Mouse (Mus musculus): ENCODE measurements at regions not wholly inside any gene's neighbourhood (a gene's known extent, or its start where the extent isn't known, plus 50 kb on each side); places are given as distances from the start of the nearest gene placed in this dataset.

DNA sequence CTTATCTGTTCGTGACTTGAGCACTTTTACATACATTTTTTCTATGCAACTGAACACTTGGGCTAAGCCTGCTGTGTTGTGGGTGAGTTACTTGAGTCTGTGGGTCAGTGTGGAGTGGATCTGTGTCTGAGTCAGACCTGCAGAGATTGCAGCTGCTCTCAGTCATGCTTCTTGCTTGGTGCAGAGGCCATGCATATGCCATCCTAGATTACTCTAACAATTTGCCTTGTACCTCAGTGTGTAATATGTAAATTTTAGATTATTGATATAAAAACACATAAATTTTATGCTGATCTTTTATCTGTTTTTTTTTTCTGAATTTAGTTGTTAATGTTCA, 326.2 kb downstream of the 1700129C05Rik start:
- DNase-seq (ENCODE audit: low read depth) = no peak

DNA sequence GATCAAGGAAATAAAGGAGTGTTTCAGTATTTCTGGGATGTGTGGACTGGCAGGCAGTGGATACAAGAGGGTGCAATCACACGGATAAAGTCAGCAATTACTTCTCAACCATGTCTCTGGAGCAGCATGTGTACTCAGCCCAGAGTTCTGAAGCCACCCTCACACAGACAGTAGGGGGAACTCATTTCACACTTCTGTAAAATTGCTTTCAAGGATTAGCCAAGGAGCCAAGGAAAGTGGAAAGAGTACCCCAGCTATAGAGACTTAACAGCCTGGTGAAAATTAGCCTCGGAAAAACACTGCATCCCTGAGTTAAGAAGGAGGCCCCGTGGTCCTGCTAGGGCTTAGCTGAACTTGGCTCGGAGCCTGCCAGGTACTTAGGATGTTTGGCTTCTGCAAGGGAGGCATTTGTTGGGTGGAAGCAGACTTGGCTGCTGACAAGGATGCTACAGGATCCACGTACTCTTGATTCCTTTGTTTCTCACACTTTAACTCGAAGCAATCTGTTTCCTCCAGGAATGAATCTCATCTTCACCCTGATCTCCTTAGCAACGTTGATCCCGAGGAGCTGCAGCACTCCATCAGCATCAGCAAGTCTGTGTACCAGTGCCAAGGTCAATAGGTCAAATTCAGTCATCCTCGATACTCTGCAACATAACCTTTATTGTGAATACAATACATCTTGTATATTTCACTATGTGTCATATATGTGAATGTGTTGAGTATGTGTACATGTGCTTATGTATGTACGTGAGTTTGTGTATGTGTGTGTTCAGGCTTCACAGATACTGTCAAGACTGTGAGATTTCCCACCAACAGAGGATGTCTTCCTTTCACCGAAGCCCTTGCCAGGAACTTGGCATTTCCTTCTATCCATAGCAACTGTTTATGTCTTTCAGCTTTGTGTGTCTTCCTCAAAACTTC, 326.8 kb downstream of the 1700129C05Rik start:
- DNase-seq (ENCODE audit: low read depth) = no peak

DNA sequence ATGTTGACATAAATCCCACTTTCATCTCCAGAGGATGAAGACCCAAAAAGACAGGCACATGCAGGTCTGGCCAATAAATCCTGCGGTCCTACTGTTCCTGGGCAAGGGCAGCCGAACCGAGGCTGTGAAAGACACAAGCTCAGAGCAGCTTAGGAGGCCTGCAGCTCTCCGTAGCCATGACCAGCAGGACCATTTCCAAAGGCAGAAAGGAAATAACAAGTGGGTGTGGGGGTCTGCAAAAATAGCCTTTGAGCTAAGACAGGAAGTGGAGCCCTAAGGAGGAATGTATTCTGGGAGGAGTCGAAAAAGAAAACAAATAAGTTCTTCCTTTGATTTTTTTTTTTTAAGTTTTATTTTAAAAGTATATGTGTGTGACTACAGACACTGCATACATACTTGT, 330.1 kb downstream of the 1700129C05Rik start:
- DNase-seq (ENCODE audit: low read depth) = no peak

DNA sequence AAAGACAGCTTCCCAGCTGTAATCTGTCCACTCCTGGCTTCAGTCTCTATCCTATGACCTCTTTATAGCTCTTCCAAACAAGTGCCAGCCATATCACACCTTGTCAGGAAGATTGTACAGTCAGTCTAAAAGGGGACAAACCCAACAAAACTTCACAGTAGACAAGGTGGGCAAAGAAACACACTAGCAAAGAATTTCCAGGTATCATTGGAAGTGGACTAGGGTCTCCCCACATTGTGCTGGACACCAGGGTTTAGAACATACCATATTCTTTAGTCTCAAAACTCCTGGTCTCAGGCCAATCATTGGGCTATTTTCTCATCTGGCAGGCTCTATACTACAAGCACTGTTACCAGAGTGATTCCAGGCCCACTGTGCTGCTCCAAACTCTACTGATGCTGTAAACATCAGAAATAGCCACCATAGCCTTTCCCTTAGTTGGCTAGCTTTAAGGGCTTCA, 341.3 kb downstream of the 1700129C05Rik start:
- DNase-seq (ENCODE audit: low read depth) = no peak

DNA sequence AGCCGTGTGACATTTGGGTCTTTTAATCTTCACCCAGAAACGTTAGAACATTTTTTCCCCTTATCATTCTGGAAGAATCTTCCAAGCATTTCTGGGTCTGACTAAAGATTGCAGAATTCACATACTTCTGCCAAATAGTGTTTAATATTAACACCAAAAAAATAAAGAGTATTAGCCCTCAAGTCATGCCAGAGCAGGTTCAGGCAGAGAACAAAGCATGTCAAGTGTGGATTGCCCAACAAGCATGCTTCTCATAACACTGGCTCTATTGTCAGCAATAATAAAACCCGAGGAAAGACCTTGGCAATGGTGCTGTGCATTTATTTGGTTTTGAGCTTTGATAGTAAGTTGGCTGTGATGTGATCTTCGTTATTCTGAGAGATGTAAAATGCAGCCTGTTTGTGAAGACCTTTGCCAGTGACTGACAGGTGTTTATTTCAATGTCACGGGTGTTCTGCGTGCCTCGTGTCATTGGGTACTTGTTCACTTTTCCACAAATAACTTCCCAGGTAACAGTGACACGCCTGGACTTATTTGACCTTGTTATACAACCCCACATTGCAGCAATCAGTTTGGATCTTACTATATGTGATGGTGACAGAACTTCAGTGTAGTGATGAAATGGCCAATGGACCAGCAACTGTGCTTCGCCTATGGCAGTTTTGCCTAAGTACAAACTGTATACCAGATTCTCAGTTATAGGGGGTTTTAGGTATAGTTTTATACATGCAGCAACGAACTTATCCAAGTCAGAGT, 354.3 kb downstream of the 1700129C05Rik start:
- DNase-seq (ENCODE audit: low read depth) = no peak

DNA sequence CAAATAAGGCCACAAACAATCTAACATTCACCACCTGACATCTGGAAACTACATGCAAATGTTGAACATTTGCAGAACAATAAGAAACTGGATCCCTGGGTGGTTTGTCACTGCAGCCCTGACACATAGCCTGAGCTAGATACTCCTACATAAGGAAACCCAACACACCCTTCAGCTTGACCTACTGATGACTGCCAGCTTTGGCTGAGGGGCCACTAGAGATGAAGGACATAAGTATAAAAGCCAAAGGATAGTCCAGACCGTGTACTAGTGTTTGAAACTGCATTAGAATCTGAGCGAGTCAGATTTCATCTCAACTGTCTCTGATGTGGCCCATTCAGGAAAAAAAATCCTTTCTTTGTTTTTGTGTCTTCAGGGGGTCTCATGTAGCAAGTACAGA, 355.1 kb downstream of the 1700129C05Rik start:
- no peak for DNase-seq (ENCODE audit: low read depth)

DNA sequence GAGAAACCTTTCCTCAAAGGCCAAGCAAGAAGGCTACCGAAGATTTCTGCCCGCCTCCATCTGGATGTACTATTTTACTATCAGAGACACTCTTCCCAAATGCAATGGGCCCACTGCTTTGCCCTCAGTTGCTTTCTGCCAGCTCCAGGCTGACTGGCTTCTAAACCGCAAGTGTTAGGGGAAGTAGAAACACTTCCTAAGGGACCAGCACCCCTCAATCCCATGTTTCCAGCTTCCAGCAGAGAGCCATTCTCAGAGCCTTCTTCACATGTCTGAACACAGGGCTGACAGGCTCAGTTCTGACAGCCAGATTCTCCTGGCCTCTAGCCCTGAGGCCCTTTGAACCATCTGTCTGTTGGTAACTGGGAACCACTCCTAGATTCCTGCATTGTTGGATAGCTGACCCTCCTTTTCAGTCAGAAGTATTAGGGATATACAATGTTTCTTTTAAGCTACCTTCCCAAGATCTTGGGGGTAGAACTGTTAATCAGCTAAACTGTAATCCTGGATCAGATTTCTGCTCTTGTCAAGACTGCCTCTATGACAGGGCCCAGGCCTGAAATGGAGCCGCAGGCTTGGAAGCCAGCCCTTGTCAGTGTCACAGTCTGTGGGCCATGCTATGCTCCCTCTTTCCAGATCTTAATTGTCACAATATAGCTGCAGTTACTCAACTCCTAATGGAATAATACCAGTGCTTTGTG, 355.8 kb downstream of the 1700129C05Rik start:
- no peak for DNase-seq (ENCODE audit: low read depth)

DNA sequence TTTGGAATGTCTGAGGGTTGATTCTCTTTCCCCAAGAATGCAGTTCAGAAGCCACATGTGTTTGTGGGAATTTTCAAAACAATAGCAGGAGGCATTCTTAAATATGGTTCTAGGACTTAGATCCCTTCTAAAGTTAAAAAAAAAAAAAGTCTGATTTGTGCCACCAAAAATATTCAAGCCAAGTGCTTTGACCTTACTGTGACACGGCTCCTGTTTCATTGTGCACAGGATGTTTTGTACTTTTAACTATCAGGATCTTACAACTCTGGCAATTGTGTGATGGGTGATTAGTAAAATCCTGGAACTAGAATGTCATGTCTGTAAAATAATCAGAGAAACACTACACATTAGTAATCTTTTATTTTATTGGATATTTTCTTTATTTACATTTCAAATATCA, 359.5 kb downstream of the 1700129C05Rik start:
- no peak for DNase-seq (ENCODE audit: low read depth)

DNA sequence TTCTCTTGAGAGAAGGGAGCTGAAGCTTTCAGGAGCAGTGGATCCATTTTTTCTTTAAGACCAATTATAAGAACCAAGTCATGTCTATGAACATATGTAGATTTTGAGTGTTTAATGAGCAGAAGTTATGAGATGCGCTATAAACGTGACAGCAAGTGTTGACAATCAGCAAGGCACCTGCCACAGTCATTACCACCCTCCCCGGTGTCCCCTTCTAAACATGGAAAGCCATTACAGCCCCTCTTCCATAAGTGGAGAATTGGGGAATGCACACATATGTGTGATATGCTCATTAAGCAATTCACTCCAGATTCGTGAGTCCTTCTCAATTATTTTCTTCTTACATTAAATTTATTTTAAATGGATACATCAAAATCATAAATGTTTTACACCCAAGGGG, 362.4 kb downstream of the 1700129C05Rik start:
- DNase-seq (ENCODE audit: low read depth) = no peak

DNA sequence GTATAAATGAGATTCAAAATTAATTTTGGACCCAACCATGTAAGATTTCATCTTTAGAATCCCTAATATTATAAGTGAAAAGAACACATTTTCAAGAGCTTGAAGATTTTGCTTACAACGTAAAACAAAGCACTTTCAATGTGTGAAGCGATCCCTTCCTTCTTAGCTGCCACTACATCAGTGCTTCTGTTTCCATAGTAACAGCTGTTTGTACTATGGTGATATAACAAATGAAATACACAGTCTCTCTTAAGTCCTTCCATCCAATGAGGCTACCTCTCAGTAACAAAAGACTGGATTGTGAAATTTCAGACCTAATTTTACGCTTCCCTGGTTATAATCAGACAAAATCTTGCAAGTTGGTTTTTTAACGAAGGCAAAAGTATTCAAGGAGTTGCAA, 364.0 kb downstream of the 1700129C05Rik start:
- no peak for DNase-seq (ENCODE audit: low read depth)

DNA sequence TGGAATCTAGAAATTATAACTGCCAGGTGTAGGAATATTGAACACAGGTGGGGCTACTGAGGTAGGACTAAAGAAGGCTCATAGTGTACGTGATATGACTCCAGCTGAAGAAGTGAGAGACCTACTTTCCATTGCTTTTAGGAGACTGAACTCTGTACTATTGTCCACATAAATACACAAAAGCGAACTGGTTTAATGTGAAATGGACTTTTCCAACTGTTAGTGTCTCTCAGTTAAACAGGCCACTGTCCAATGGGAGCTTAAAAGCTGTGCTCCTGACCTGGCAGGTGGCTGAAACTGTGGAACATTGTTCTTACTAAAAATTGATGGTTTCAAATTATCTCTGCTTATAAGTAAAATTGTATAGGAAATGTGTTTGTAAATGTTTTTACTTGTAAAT, 381.4 kb downstream of the 1700129C05Rik start:
- no peak for DNase-seq (ENCODE audit: low read depth)

DNA sequence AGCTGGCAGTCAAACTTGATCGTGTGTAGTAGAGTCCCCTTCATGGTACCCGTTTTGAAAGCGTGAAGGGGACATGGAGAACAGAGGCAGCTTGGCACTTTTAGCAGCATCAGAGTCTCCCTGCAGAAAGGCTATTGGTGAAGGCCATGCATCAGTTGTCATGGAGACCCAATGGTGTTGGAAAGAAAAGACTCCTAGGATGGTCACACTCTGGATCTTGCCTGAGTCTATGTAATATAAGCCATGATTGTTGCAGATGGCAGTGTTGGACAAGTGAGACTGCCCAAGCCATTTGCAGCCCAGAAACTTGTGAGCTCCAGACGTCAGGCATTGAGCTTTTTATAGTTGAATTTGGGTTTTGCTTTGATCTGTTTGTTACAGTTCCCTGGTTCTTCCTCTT, 382.9 kb downstream of the 1700129C05Rik start:
- no peak for DNase-seq (ENCODE audit: low read depth)

DNA sequence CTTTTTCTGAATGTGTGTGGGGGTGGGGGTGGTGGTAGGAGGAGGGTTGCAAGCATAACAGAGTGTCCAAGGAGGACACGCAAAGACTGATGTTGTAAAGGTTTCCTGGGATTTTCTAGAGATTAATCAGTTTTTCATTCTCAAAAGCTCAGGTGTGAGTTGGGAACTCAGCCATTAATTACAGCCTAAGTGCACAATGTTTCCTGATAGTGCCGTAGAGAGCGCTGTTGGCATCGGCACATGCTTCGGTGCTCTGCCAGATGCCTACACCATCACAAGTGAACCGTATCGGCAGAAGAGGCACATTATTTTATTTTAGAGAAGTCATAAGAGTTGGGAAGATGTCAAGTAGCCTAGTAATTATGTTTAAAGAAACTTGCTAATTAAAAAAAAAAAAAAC, 388.9 kb downstream of the 1700129C05Rik start:
- DNase-seq (ENCODE audit: low read depth) = no peak

DNA sequence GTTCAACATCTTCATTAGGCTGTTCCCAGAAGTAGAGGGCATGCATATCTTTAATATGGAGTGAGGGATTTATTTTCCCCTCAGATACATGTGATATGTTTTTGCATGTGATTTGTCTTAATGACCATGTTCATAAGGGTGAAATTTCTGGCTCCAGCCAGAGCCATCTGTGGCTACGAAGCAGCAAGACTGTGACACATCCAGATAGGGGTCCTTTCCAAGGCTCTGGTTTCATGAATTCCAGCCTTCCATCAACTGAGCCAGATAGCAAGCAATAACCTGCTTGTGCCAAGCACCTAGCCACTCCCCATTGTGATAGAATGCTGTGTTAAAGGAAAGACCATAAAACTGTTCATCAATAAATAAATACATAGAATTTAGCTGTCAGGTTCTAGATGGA, 389.6 kb downstream of the 1700129C05Rik start:
- no peak for DNase-seq (ENCODE audit: low read depth)

DNA sequence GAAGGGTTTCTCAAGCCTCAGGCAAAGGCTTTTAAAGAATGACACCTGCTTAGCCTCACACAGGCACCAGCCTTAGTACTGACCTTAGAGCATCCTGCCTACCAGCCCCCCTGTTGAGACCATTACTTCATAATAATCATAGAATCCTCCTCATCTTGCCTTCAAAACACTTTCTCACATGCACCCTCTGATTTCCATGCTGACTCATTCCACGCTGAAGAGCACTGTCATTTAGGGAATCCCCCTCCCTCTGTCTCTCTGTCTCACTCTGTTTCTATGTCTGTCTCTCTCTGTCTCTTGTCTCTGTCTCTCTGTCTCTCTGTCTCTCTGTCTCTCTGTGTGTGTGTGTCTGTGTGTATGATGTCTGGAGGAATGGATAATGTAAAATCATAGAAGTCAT, 416.3 kb downstream of the 1700129C05Rik start:
- DNase-seq (ENCODE audit: low read depth) = no peak

DNA sequence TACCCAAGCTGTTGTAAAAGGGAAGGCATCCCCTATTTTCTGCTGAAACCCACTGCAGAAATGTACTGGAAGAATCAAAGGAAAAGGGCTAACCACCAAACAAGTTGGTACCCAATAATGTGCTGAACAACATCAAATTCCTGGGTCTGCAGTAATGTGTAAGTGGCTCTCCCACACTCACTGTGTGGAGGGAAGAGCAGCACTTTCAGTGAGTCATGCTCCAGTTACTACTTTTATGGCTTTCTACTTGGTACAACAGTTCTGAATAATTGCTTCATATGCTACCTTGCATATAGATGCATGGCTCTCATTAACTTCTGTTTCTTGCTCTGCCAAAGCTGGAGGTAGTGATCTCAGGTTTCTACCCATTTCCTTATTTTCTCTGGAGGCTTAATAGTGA, 427.8 kb downstream of the 1700129C05Rik start:
- no peak for DNase-seq (ENCODE audit: low read depth)

DNA sequence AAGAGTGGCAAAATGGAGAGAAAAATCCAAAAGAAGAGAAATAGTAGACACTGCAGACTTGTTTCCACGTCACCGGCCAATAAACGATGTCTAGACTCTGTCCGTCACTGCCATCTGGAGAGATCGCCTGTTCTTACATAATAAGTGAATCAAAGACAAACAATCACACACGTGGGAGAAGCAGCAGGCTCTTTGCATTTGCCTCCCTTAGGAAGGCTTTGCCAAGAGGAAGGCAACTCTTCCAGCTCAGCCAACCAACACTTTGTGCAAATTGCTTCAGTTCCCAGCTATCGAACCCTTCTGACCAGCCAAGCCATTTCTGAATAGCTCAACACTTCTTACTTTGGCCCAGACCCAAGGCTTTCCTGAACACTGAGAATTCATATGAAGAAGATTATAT, 432.8 kb downstream of the 1700129C05Rik start:
- no peak for DNase-seq (ENCODE audit: low read depth)

DNA sequence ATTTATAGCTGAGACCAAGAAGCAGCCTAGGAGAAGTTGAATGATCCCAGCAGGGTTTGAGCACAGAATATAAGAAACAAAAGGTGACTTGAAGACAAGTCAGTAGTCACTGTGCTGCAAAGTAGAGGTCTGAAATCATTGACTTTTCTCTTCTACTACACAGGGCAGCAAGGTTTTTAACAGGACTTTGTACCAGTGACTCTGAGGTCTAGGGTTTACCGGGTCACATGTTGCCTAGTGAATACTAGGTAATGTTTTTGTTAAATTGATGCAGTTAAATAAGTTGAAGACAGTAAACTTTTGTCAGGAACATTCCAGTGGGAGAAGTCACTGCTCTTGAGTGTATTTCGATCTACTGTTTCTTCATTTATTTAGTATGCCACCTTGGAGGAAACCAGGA, 433.4 kb downstream of the 1700129C05Rik start:
- no peak for DNase-seq (ENCODE audit: low read depth)

DNA sequence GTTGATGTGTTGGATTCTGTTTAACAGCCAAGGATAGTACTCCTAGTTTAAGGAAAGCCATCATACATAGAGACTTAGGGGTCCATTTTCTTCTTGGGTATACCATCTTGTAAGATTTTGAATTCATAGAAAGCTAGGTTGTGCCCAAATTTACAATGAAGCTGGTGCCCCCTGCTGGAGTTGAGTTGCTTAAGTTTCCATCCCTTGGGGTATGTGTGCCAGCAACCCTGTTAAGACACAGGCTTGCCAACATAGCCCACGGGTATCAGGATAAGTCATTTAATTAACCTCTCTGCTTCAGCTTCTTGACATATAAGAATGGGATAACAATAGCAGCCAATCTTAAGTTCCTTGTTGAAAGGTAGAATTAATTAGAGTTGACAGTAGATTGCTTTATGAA, 440.9 kb downstream of the 1700129C05Rik start:
- DNase-seq (ENCODE audit: low read depth) = peak; percentile 27

DNA sequence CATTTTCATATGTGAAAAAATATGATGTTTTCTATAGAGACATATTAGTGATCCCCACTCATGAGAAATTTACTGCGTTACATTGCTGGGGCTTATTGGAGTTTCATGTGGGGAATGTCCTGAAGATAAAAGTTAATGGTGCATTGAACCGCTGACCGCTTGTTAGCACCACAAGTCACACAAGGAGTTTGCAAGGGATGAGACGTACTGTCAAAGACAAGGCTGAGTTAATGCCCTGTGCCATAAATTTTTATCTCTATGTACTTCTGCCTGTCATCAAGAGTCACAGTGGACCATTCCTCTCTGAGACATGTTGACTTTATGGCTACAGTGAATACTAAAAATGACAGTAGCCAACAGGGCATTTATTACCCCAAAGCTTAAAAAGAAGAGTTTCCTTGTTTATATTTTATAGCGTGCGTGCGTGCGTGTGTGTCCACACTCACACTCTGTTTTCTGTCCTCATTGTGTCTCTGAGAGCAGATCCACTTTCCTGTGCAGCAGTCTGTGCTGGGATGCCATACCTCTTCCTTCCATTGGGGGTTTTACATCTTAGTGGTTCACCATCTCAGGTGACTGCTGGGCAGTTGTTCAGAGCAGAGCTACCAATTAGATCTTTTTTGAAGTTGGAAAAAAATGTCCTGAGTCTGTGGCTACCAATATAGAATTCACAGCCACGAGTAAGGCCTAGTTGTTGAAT, 451.4 kb downstream of the 1700129C05Rik start:
- no peak for DNase-seq (ENCODE audit: low read depth)

DNA sequence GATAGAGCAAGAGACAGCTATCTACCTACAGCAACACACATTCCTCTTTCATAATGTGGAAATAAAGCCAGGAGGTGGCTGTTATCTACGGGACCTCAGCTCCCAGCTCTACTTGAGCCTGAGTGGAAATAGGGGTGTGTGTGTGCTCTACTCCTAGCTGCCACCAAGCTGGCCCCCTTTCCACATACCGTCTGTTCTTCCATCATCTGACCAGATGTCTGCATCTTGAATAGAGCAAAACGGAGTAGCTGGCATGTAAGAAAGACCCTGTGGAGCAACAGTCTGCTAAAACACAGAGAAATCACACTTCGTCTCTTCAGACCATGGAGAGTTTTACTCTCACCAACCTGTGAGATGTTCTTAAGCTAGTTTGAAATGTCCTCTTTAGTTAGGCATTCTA, 454.9 kb downstream of the 1700129C05Rik start:
- no peak for DNase-seq (ENCODE audit: low read depth)

DNA sequence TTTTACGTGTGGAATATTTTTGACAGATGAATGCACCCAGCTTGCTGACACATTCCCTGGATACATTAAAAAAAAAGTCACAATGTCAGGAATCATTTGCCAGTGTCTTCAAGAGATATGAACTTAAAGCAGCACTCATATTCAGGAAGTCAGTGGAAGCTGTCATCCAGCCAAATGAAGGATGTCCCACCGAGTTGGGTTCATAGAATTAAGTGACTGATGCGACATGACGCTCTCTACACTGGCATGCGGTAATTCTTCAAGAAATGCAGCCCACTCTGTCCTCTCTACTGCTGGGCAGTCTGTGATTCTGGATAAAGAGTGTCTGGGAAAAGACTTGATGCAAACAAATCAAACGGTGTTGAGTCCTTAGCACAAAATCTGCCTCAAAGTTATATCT, 463.9 kb downstream of the 1700129C05Rik start:
- DNase-seq (ENCODE audit: low read depth) = no peak

All from NIH3T3 (cell line).